8 mouse cellular contexts compared by ENCODE assay signal in the genomic region with DNA sequence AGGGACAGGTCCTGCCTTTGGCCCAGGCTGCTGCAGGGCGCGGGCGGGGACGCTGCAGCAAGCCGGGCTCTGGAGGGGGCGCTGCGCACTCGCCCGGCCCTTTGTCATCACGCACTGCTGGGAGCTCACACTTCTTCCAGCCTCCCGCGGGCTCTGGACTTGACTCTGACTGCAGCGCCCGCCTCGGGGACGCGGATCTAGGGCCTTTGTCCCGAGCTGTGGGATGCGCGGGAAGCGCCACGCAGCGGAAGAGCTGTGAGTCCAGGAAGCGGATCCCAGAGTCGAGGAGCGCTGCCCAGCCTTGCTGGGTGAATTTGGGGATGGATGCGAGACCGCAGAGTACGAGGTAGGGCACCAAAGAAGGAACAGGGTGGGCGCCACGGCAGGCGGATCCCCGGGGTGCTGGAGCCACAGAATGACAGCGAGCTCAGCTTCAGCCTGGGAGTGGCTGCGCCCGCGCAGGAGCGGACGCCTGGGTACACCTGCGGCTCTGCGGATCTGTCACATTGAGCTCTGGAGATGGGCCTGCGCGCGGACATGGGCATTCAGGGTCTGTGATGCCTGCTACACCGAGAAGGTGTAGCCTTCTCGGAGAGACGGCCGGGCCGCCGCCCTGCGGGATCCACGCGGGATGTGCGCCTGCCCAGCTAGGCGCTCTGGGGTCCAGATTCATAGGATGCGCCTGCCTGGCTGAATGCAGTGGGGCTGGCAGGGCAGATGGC. TPM values are rescaled to one million over a fixed set of nuclear protein-coding genes. Genes with fewer than 3 reads are reported as not detected.
DNase-seq lines count a peak whose midpoint lies in the region; ATAC-seq and TF ChIP-seq lines count a peak whose summit lies in the region.

A gene (plus strand): TSS at position 81 of the 722 bp plus-strand sequence.

- peak within 1 kb of the TSS; percentile 66 for H3K9ac ChIP-seq in kidney, embryonic 14.5 days (ENCODE audit: low read depth, low read length)
- peak within 1 kb of the TSS; percentile 97 for H3K9ac ChIP-seq in forebrain, embryonic 13.5 days
- no peak within 1 kb of the TSS for H3K9ac ChIP-seq in intestine, postnatal 0 days (ENCODE audit: low read depth, low read length)
- no peak within 1 kb of the TSS for H3K9ac ChIP-seq in liver, embryonic 15.5 days

- H3K9me3 ChIP-seq in kidney, embryonic 14.5 days (ENCODE audit: control insufficient read depth, low read length) = no peaks in the 10 kb centered on the region
- no peaks in the 10 kb centered on the region for H3K9me3 ChIP-seq in forebrain, embryonic 13.5 days (replicated peaks)
- H3K9me3 ChIP-seq in intestine, postnatal 0 days (ENCODE audit: control insufficient read depth) = no peaks in the 10 kb centered on the region
- H3K9me3 ChIP-seq in liver, embryonic 15.5 days (replicated peaks) = no peaks in the 10 kb centered on the region

- TF ChIP-seq CTCF in intestine, postnatal 0 days (IDR thresholded peaks at IDR 0.05; ENCODE audit: low read depth) = peak; percentile 49

- H3K36me3 ChIP-seq in kidney, embryonic 14.5 days (ENCODE audit: control insufficient read depth, insufficient read depth, low read length) = no peaks in the 10 kb centered on the region
- no peaks in the 10 kb centered on the region for H3K36me3 ChIP-seq in forebrain, embryonic 13.5 days (ENCODE audit: poor library complexity, severe bottlenecking)
- no peaks in the 10 kb centered on the region for H3K36me3 ChIP-seq in intestine, postnatal 0 days (ENCODE audit: control insufficient read depth, insufficient read depth)
- H3K36me3 ChIP-seq in liver, embryonic 15.5 days (replicated peaks) = no peaks in the 10 kb centered on the region

- peak within 1 kb of the TSS; percentile 55 for H3K4me3 ChIP-seq in kidney, embryonic 14.5 days (ENCODE audit: low read length)
- H3K4me3 ChIP-seq in forebrain, embryonic 13.5 days = peak within 1 kb of the TSS; percentile 80
- H3K4me3 ChIP-seq in intestine, postnatal 0 days (ENCODE audit: low read depth, low read length) = peak within 1 kb of the TSS; percentile 34
- H3K4me3 ChIP-seq in liver, embryonic 15.5 days (replicated peaks) = peak within 1 kb of the TSS; percentile 20; the same call in 1 of the 2 replicates

- H3K4me2 ChIP-seq in kidney, embryonic 14.5 days (replicated peaks; ENCODE audit: low read depth, low read length) = peak within 1 kb of the TSS; percentile 95
- peak within 1 kb of the TSS; percentile 79 for H3K4me2 ChIP-seq in forebrain, embryonic 13.5 days
- H3K4me2 ChIP-seq in intestine, postnatal 0 days (replicated peaks; ENCODE audit: low read depth) = peak within 1 kb of the TSS; percentile 73
- peak within 1 kb of the TSS; percentile 48 for H3K4me2 ChIP-seq in liver, embryonic 15.5 days

- WGBS in kidney, embryonic 14.5 days = under 1% methylated on average over 54 of the region's 56 CpGs
- under 1% methylated on average over 56 of the region's 56 CpGs for WGBS in forebrain, embryonic 13.5 days
- 1% methylated on average over 55 of the region's 56 CpGs for WGBS in intestine, postnatal 0 days
- 5% methylated on average over 56 of the region's 56 CpGs for WGBS in liver, embryonic 15.5 days (ENCODE audit: insufficient replicate concordance)

- ATAC-seq in kidney, embryonic 14.5 days (ENCODE audit: low FRiP score, low TSS enrichment) = peak; percentile 84
- peak; percentile 92 for ATAC-seq in forebrain, embryonic 13.5 days
- ATAC-seq in intestine, postnatal 0 days = no peak
- ATAC-seq in liver, embryonic 15.5 days (ENCODE audit: insufficient read depth) = no peak

- H3K27me3 ChIP-seq in kidney, embryonic 14.5 days (ENCODE audit: control insufficient read depth, insufficient read depth, low read length) = peaks cover 10% of the 10 kb centered on the region
- no peaks in the 10 kb centered on the region for H3K27me3 ChIP-seq in forebrain, embryonic 13.5 days
- peaks cover 15% of the 10 kb centered on the region for H3K27me3 ChIP-seq in intestine, postnatal 0 days (replicated peaks; ENCODE audit: control insufficient read depth, insufficient read depth, low read length)
- peaks cover 93% of the 10 kb centered on the region for H3K27me3 ChIP-seq in liver, embryonic 15.5 days

- no peak within 1 kb of the TSS for H3K27ac ChIP-seq in kidney, embryonic 14.5 days (ENCODE audit: low read depth, low read length)
- peak within 1 kb of the TSS; percentile 96 for H3K27ac ChIP-seq in forebrain, embryonic 13.5 days
- H3K27ac ChIP-seq in intestine, postnatal 0 days (ENCODE audit: low read depth, low read length) = no peak within 1 kb of the TSS; the same call in 1 of the 2 replicates
- no peak within 1 kb of the TSS for H3K27ac ChIP-seq in liver, embryonic 15.5 days (replicated peaks)

- no peaks in the 10 kb centered on the region for H3K4me1 ChIP-seq in kidney, embryonic 14.5 days (ENCODE audit: control insufficient read depth, insufficient read depth, low read length)
- H3K4me1 ChIP-seq in forebrain, embryonic 13.5 days = peaks cover 48% of the 10 kb centered on the region
- H3K4me1 ChIP-seq in intestine, postnatal 0 days (replicated peaks; ENCODE audit: control insufficient read depth, insufficient read depth, low read length) = no peaks in the 10 kb centered on the region
- H3K4me1 ChIP-seq in liver, embryonic 15.5 days (replicated peaks) = no peaks in the 10 kb centered on the region

- no peak for DNase-seq in kidney, postnatal 25 days
- peak; percentile 83 to 86 for DNase-seq in cerebellum, adult 18-20 months
- peak; percentile 62 to 67 for DNase-seq in right cerebral cortex, postnatal 36 days (ENCODE audit: low spot score in 2 of 2)
- DNase-seq in B cell, adult 2 months = no peak

RNA-seq across cellular contexts. Expression of the gene that starts here (rescaled TPM):
- polyA plus RNA-seq in kidney, embryonic 14.5 days (2014; fragmentation: Nextera tagmentation; extraction: Ambion mirVana) = 1.9 and 2.6 TPM in 2 replicates
- polyA plus RNA-seq in forebrain, embryonic 13.5 days (2015; fragmentation: Nextera tagmentation; extraction: Ambion mirVana) = 155 and 172 TPM in 2 replicates
- 2.0 and 2.1 TPM in 2 replicates for polyA plus RNA-seq in intestine, postnatal 0 days (2015; fragmentation: Nextera tagmentation; extraction: Ambion mirVana)
- 89.4 and 102 TPM in 2 replicates for polyA plus RNA-seq in liver, embryonic 15.5 days (2015; fragmentation: Nextera tagmentation; extraction: Ambion mirVana)

Comparison
In these comparisons a context has a peak if more than half of its experiments do, and no peak if none do; other contexts are left out.
1. RNA of the gene that starts here (polyA plus RNA-seq): 155 to 172 TPM in forebrain, embryonic 13.5 days and 89.4 to 102 TPM in liver, embryonic 15.5 days; 1.9 to 2.6 TPM in kidney, embryonic 14.5 days and 2.0 to 2.1 TPM in intestine, postnatal 0 days; every median in the first group is over 10 times any median in the second.
2. ATAC-seq: peak in kidney, embryonic 14.5 days (single experiment) and forebrain, embryonic 13.5 days (single experiment); none in intestine, postnatal 0 days (single experiment) and liver, embryonic 15.5 days (single experiment).
3. H3K4me3 ChIP-seq: peak in every context shown above with its lines; median percentile 80 in forebrain, embryonic 13.5 days; 55 in kidney, embryonic 14.5 days; 34 in intestine, postnatal 0 days; 20 in liver, embryonic 15.5 days.
4. H3K9ac ChIP-seq: peak in kidney, embryonic 14.5 days (single experiment) and forebrain, embryonic 13.5 days (single experiment); none in intestine, postnatal 0 days (single experiment) and liver, embryonic 15.5 days (single experiment).
5. DNase-seq: peak in cerebellum, adult 18-20 months (2 of 2) and right cerebral cortex, postnatal 36 days (2 of 2); none in kidney, postnatal 25 days (0 of 2) and B cell, adult 2 months (0 of 2).
6. Peak in every context shown above with its lines, with median percentiles within 50 percentile points of each other: H3K4me2 ChIP-seq.